Mouse (Mus musculus) embryonic facial prominence, embryonic 13.5 days (tissue): ENCODE results near the gene Gpc6. TPM values are rescaled to one million over a fixed set of nuclear protein-coding genes. Genes with fewer than 3 reads are reported as not detected.

Experiments
- ATAC-seq: fragments of 200-750 bp; cut with Nextera tagmentation; 2 replicates; pipeline ENCODE4 v1.8.0; 2017; ENCODE audit warnings: low read depth; ENCODE audit not compliant: insufficient number of reproducible peaks, insufficient read depth, low FRiP score, low TSS enrichment
- H3K27ac ChIP-seq: fragments of 300-500 bp; sonication (generic); 2 replicates; pipeline ENCODE4 v1.5.1; 2015; ENCODE audit warnings: moderate library complexity, mild to moderate bottlenecking, inconsistent platforms
- H3K27me3 ChIP-seq: fragments of 300-500 bp; sonication (generic); 2 replicates; pipeline ENCODE4 v1.6.1; 2015; ENCODE audit warnings: mild to moderate bottlenecking, inconsistent platforms
- H3K36me3 ChIP-seq: fragments of 300-500 bp; sonication (generic); 2 replicates; pipeline ENCODE4 v1.6.1; 2015; ENCODE audit warnings: mild to moderate bottlenecking, inconsistent platforms
- H3K4me1 ChIP-seq: fragments of 300-500 bp; sonication (generic); 2 replicates; pipeline ENCODE4 v1.6.1; 2015; ENCODE audit warnings: inconsistent platforms
- H3K4me2 ChIP-seq: fragments of 300-500 bp; sonication (generic); 2 replicates; pipeline ENCODE4 v1.6.1; 2015; ENCODE audit warnings: moderate library complexity, mild to moderate bottlenecking, inconsistent platforms
- H3K4me3 ChIP-seq: fragments of 300-500 bp; sonication (generic); 2 replicates; pipeline ENCODE4 v1.5.1; 2015; ENCODE audit warnings: mild to moderate bottlenecking, inconsistent platforms
- H3K9ac ChIP-seq: fragments of 300-500 bp; sonication (generic); 2 replicates; pipeline ENCODE4 v1.6.1; 2015; ENCODE audit warnings: mild to moderate bottlenecking, inconsistent platforms
- H3K9me3 ChIP-seq: fragments of 300-500 bp; sonication (generic); 2 replicates; pipeline ENCODE4 v1.6.1; 2016; ENCODE audit warnings: inconsistent platforms
- WGBS: fragments of 180-500 bp; shearing (Covaris S2); methylation state at CpG from one replicate; pipeline ENCODE4 v1.1.7; 2015; ENCODE audit warnings: mixed read lengths; 5-methylcytosine and 5-hydroxymethylcytosine counted together
- polyA plus RNA-seq: library from polyadenylated mRNA; unstranded; fragments of >200 nt; fragmentation: Nextera tagmentation; extraction: Ambion mirVana; gene quantifications from 2 replicates; pipeline ENCODE4 v1.2.1, GENCODE M21; 2015

Gpc6 gene
- polyA plus RNA-seq, 1 experiment from 2014 or later = 57.7 TPM

- Histone ChIP-seq H3K9me3 (no peaks in the 10 kb centered on the region), H3K36me3 (no peaks in the 10 kb centered on the region), H3K4me3 (no peak overlapping the region), H3K4me1 (0 out of 2 replicates have a peak, but pooled peaks cover 2% of the 10 kb centered on the region), H3K4me2 (no peak overlapping the region), H3K9ac (no peak overlapping the region), H3K27ac (no peak overlapping the region), H3K27me3 (no peaks in the 10 kb centered on the region)
- ATAC-seq = no peak
Measured at GRCm38 (mm10) chr14:117385731-117386270, 460.7 kb downstream of the Gpc6 start.

GRCm38 (mm10) chr14:117390794-117391320 lies 465.7 kb downstream of the Gpc6 start:
- 74% methylated on average over 3 of the region's 3 CpGs for WGBS
- H3K36me3 ChIP-seq = no peaks in the 10 kb centered on the region
- no peaks in the 10 kb centered on the region for H3K9me3 ChIP-seq
- H3K4me3 ChIP-seq = no peak overlapping the region
- no peak overlapping the region for H3K9ac ChIP-seq
- H3K4me2 ChIP-seq = no peak overlapping the region
- ATAC-seq = no peak
- H3K4me1 ChIP-seq = no peaks in the 10 kb centered on the region
- H3K27me3 ChIP-seq = no peaks in the 10 kb centered on the region
- no peak overlapping the region for H3K27ac ChIP-seq

GRCm38 (mm10) chr14:117391412-117391811 lies 466.3 kb downstream of the Gpc6 start:
- Histone ChIP-seq H3K9ac (no peak overlapping the region), H3K9me3 (no peaks in the 10 kb centered on the region), H3K4me3 (no peak overlapping the region), H3K27ac (no peak overlapping the region), H3K4me2 (no peak overlapping the region), H3K4me1 (0 out of 2 replicates have a peak, but pooled peaks cover 4% of the 10 kb centered on the region), H3K36me3 (no peaks in the 10 kb centered on the region), H3K27me3 (no peaks in the 10 kb centered on the region)
- ATAC-seq = no peak
- WGBS = 72% methylated on average over 4 of the region's 4 CpGs

- H3K4me2 ChIP-seq = no peak overlapping the region
- no peak for ATAC-seq
- no peaks in the 10 kb centered on the region for H3K36me3 ChIP-seq
- no peak overlapping the region for H3K9ac ChIP-seq
- H3K9me3 ChIP-seq = no peaks in the 10 kb centered on the region
- no peak overlapping the region for H3K4me3 ChIP-seq
- H3K27ac ChIP-seq = no peak overlapping the region
- H3K4me1 ChIP-seq = 0 out of 2 replicates have a peak, but pooled peaks cover 4% of the 10 kb centered on the region
- no peaks in the 10 kb centered on the region for H3K27me3 ChIP-seq
- WGBS = 92% methylated on average over 3 of the region's 3 CpGs
Measured at GRCm38 (mm10) chr14:117397165-117397564, 472.1 kb downstream of the Gpc6 start.

GRCm38 (mm10) chr14:117407824-117408524 lies 482.9 kb downstream of the Gpc6 start:
- WGBS = 37% methylated on average over 9 of the region's 9 CpGs
- H3K9ac ChIP-seq = no peak overlapping the region

GRCm38 (mm10) chr14:117408525-117408835 lies 483.4 kb downstream of the Gpc6 start:
- H3K9me3 ChIP-seq = no peaks in the 10 kb centered on the region; the same call in 1 of the 2 replicates
- H3K27me3 ChIP-seq = no peaks in the 10 kb centered on the region
- no peak overlapping the region for H3K27ac ChIP-seq
- no peak overlapping the region for H3K4me3 ChIP-seq
- H3K36me3 ChIP-seq = no peaks in the 10 kb centered on the region
- WGBS = 36% methylated on average over 3 of the region's 3 CpGs
- H3K4me2 ChIP-seq = no peak overlapping the region
- no peak for ATAC-seq
- no peak overlapping the region for H3K9ac ChIP-seq
- peaks cover 8% of the 10 kb centered on the region; the same call in 1 of the 2 replicates for H3K4me1 ChIP-seq

More at GRCm38 (mm10) chr14:117407824-117408524, 482.9 kb downstream of the Gpc6 start:
- Histone ChIP-seq H3K27me3 (no peaks in the 10 kb centered on the region), H3K9me3 (no peaks in the 10 kb centered on the region; the same call in 1 of the 2 replicates), H3K27ac (no peak overlapping the region), H3K36me3 (no peaks in the 10 kb centered on the region), H3K4me1 (peaks cover 8% of the 10 kb centered on the region; the same call in 1 of the 2 replicates), H3K4me3 (no peak overlapping the region), H3K4me2 (peak overlapping the region; percentile 11)
- ATAC-seq = no peak

- 88% methylated on average over 2 of the region's 2 CpGs for WGBS
- Histone ChIP-seq H3K4me1 (peaks cover 8% of the 10 kb centered on the region; the same call in 1 of the 2 replicates), H3K9me3 (no peaks in the 10 kb centered on the region), H3K4me3 (no peak overlapping the region), H3K27ac (no peak overlapping the region), H3K27me3 (no peaks in the 10 kb centered on the region), H3K36me3 (no peaks in the 10 kb centered on the region), H3K4me2 (no peak overlapping the region), H3K9ac (no peak overlapping the region)
- no peak for ATAC-seq
Measured at GRCm38 (mm10) chr14:117409778-117410177, 484.7 kb downstream of the Gpc6 start.

- ATAC-seq = no peak
- Histone ChIP-seq H3K4me2 (no peak overlapping the region), H3K9ac (no peak overlapping the region), H3K27ac (no peak overlapping the region), H3K4me1 (peaks cover 8% of the 10 kb centered on the region; the same call in 1 of the 2 replicates), H3K27me3 (no peaks in the 10 kb centered on the region), H3K9me3 (no peaks in the 10 kb centered on the region), H3K36me3 (no peaks in the 10 kb centered on the region), H3K4me3 (no peak overlapping the region)
- 94% methylated on average over 2 of the region's 2 CpGs for WGBS
Measured at GRCm38 (mm10) chr14:117410511-117410910, 485.4 kb downstream of the Gpc6 start.

- H3K9me3 ChIP-seq = no peaks in the 10 kb centered on the region
- no peak overlapping the region for H3K4me3 ChIP-seq
- no peak overlapping the region for H3K9ac ChIP-seq
- no peaks in the 10 kb centered on the region for H3K36me3 ChIP-seq
- H3K4me2 ChIP-seq = no peak overlapping the region
- no peaks in the 10 kb centered on the region for H3K4me1 ChIP-seq
- H3K27me3 ChIP-seq = no peaks in the 10 kb centered on the region
- ATAC-seq = no peak
- H3K27ac ChIP-seq = no peak overlapping the region
Measured at GRCm38 (mm10) chr14:117415045-117415444, 489.9 kb downstream of the Gpc6 start.

GRCm38 (mm10) chr14:117419561-117420218 lies 494.6 kb downstream of the Gpc6 start:
- Histone ChIP-seq H3K27me3 (no peaks in the 10 kb centered on the region), H3K9ac (no peak overlapping the region), H3K4me3 (no peak overlapping the region), H3K4me2 (no peak overlapping the region), H3K27ac (no peak overlapping the region), H3K9me3 (peaks cover 5% of the 10 kb centered on the region; the same call in 1 of the 2 replicates), H3K4me1 (no peaks in the 10 kb centered on the region), H3K36me3 (no peaks in the 10 kb centered on the region)
- WGBS = 84% methylated on average over 6 of the region's 6 CpGs
- no peak for ATAC-seq

GRCm38 (mm10) chr14:117421170-117421569 lies 496.1 kb downstream of the Gpc6 start:
- Histone ChIP-seq H3K4me2 (no peak overlapping the region), H3K9ac (no peak overlapping the region), H3K4me1 (peaks cover 5% of the 10 kb centered on the region; the same call in 1 of the 2 replicates), H3K4me3 (no peak overlapping the region), H3K9me3 (peaks cover 5% of the 10 kb centered on the region; the same call in 1 of the 2 replicates), H3K27me3 (no peaks in the 10 kb centered on the region), H3K36me3 (no peaks in the 10 kb centered on the region), H3K27ac (no peak overlapping the region)
- WGBS = 71% methylated on average over 3 of the region's 3 CpGs
- no peak for ATAC-seq
